Mouse (Mus musculus): ENCODE results near the gene Nrxn1. TPM values are rescaled to one million over a fixed set of nuclear protein-coding genes. Genes with fewer than 3 reads are reported as not detected.

The Nrxn1 gene
- polyA plus RNA-seq, 1 experiment = 0.31 TPM

- 87% methylated on average over 7 of the region's 7 CpGs for WGBS
- Histone ChIP-seq H3K4me1 (replicated peaks; ENCODE audit: control insufficient read depth, insufficient read depth, low read length) (no peaks in the 10 kb centered on the region), H3K36me3 (ENCODE audit: control insufficient read depth, insufficient read depth, low read length) (no peaks in the 10 kb centered on the region)
Observed at GRCm38 (mm10) chr17:90059320-90060111, 1033.4 kb downstream of the Nrxn1 start.

GRCm38 (mm10) chr17:90054312-90054711 is 1038.6 kb downstream of the Nrxn1 start:
- no peaks in the 10 kb centered on the region for H3K27me3 ChIP-seq (ENCODE audit: control insufficient read depth, insufficient read depth, low read length)
- no peak for TF ChIP-seq POLR2A (IDR thresholded peaks at IDR 0.05; ENCODE audit: control insufficient read depth, extremely low read depth, insufficient read depth, low read length, poor library complexity)
- TF ChIP-seq CTCF (IDR thresholded peaks at IDR 0.05; ENCODE audit: borderline replicate concordance, control insufficient read depth, extremely low read depth, insufficient read depth, low read length, poor library complexity) = no peak
- 86% methylated on average over 5 of the region's 5 CpGs for WGBS

More at GRCm38 (mm10) chr17:90059320-90060111, 1033.4 kb downstream of the Nrxn1 start:
- Histone ChIP-seq H3K27me3 (ENCODE audit: control insufficient read depth, insufficient read depth, low read length) (no peaks in the 10 kb centered on the region), H3K4me3 (ENCODE audit: control insufficient read depth, insufficient read depth, low read length) (no peak overlapping the region), H3K27ac (ENCODE audit: control insufficient read depth, insufficient read depth, low read length) (no peak overlapping the region)
- no peak for TF ChIP-seq CTCF (IDR thresholded peaks at IDR 0.05; ENCODE audit: borderline replicate concordance, control insufficient read depth, extremely low read depth, insufficient read depth, low read length, poor library complexity)
- no peak for TF ChIP-seq POLR2A (IDR thresholded peaks at IDR 0.05; ENCODE audit: control insufficient read depth, extremely low read depth, insufficient read depth, low read length, poor library complexity)
- DNase-seq = no peak

GRCm38 (mm10) chr17:90039316-90039715 is 1053.6 kb downstream of the Nrxn1 start:
- TF ChIP-seq POLR2A (IDR thresholded peaks at IDR 0.05; ENCODE audit: control insufficient read depth, extremely low read depth, insufficient read depth, low read length, poor library complexity) (no peak), CTCF (IDR thresholded peaks at IDR 0.05; ENCODE audit: borderline replicate concordance, control insufficient read depth, extremely low read depth, insufficient read depth, low read length, poor library complexity) (no peak)
- H3K27ac ChIP-seq (ENCODE audit: control insufficient read depth, insufficient read depth, low read length) = no peak overlapping the region
- H3K4me3 ChIP-seq (ENCODE audit: control insufficient read depth, insufficient read depth, low read length) = no peak overlapping the region
- H3K4me1 ChIP-seq (replicated peaks; ENCODE audit: control insufficient read depth, insufficient read depth, low read length) = no peaks in the 10 kb centered on the region
- H3K27me3 ChIP-seq (ENCODE audit: control insufficient read depth, insufficient read depth, low read length) = no peaks in the 10 kb centered on the region
- no peaks in the 10 kb centered on the region for H3K36me3 ChIP-seq (ENCODE audit: control insufficient read depth, insufficient read depth, low read length)
- no peak for DNase-seq
- 86% methylated on average over 1 of the region's 1 CpGs for WGBS

More at GRCm38 (mm10) chr17:90054312-90054711, 1038.6 kb downstream of the Nrxn1 start:
- Histone ChIP-seq H3K4me1 (replicated peaks; ENCODE audit: control insufficient read depth, insufficient read depth, low read length) (no peaks in the 10 kb centered on the region), H3K36me3 (ENCODE audit: control insufficient read depth, insufficient read depth, low read length) (no peaks in the 10 kb centered on the region), H3K4me3 (ENCODE audit: control insufficient read depth, insufficient read depth, low read length) (no peak overlapping the region), H3K27ac (ENCODE audit: control insufficient read depth, insufficient read depth, low read length) (no peak overlapping the region)
- no peak for DNase-seq

GRCm38 (mm10) chr17:90032416-90032815 is 1060.5 kb downstream of the Nrxn1 start:
- no peak for DNase-seq
- H3K36me3 ChIP-seq (ENCODE audit: control insufficient read depth, insufficient read depth, low read length) = no peaks in the 10 kb centered on the region
- H3K4me3 ChIP-seq (ENCODE audit: control insufficient read depth, insufficient read depth, low read length) = no peak overlapping the region
- H3K27ac ChIP-seq (ENCODE audit: control insufficient read depth, insufficient read depth, low read length) = no peak overlapping the region
- no peaks in the 10 kb centered on the region for H3K4me1 ChIP-seq (replicated peaks; ENCODE audit: control insufficient read depth, insufficient read depth, low read length)
- H3K27me3 ChIP-seq (ENCODE audit: control insufficient read depth, insufficient read depth, low read length) = no peaks in the 10 kb centered on the region
- TF ChIP-seq POLR2A (IDR thresholded peaks at IDR 0.05; ENCODE audit: control insufficient read depth, extremely low read depth, insufficient read depth, low read length, poor library complexity) (no peak), CTCF (IDR thresholded peaks at IDR 0.05; ENCODE audit: borderline replicate concordance, control insufficient read depth, extremely low read depth, insufficient read depth, low read length, poor library complexity) (no peak)
- 90% methylated on average over 2 of the region's 2 CpGs for whole genome bisulfite sequencing

- Histone ChIP-seq H3K4me1 (replicated peaks; ENCODE audit: control insufficient read depth, insufficient read depth, low read length) (no peaks in the 10 kb centered on the region), H3K4me3 (ENCODE audit: control insufficient read depth, insufficient read depth, low read length) (no peak overlapping the region), H3K36me3 (ENCODE audit: control insufficient read depth, insufficient read depth, low read length) (no peaks in the 10 kb centered on the region), H3K27ac (ENCODE audit: control insufficient read depth, insufficient read depth, low read length) (no peak overlapping the region), H3K27me3 (ENCODE audit: control insufficient read depth, insufficient read depth, low read length) (no peaks in the 10 kb centered on the region)
- DNase-seq = no peak
- TF ChIP-seq CTCF (IDR thresholded peaks at IDR 0.05; ENCODE audit: borderline replicate concordance, control insufficient read depth, extremely low read depth, insufficient read depth, low read length, poor library complexity) (no peak), POLR2A (IDR thresholded peaks at IDR 0.05; ENCODE audit: control insufficient read depth, extremely low read depth, insufficient read depth, low read length, poor library complexity) (no peak)
- WGBS = 81% methylated on average over 1 of the region's 1 CpGs
Observed at GRCm38 (mm10) chr17:90016636-90017035, 1076.2 kb downstream of the Nrxn1 start.

- H3K36me3 ChIP-seq (ENCODE audit: control insufficient read depth, insufficient read depth, low read length) = no peaks in the 10 kb centered on the region
- H3K27ac ChIP-seq (ENCODE audit: control insufficient read depth, insufficient read depth, low read length) = no peak overlapping the region
- TF ChIP-seq CTCF (IDR thresholded peaks at IDR 0.05; ENCODE audit: borderline replicate concordance, control insufficient read depth, extremely low read depth, insufficient read depth, low read length, poor library complexity) = no peak
- no peak for TF ChIP-seq POLR2A (IDR thresholded peaks at IDR 0.05; ENCODE audit: control insufficient read depth, extremely low read depth, insufficient read depth, low read length, poor library complexity)
- H3K4me3 ChIP-seq (ENCODE audit: control insufficient read depth, insufficient read depth, low read length) = no peak overlapping the region
- WGBS = 89% methylated on average over 1 of the region's 1 CpGs
- H3K4me1 ChIP-seq (replicated peaks; ENCODE audit: control insufficient read depth, insufficient read depth, low read length) = no peaks in the 10 kb centered on the region
- no peaks in the 10 kb centered on the region for H3K27me3 ChIP-seq (ENCODE audit: control insufficient read depth, insufficient read depth, low read length)
- DNase-seq = no peak
Observed at GRCm38 (mm10) chr17:90011761-90012160, 1081.1 kb downstream of the Nrxn1 start.

All from thymus, adult 2 months (tissue).